Mouse (Mus musculus): ENCODE results near the gene Haspin. TPM values are rescaled to one million over a fixed set of nuclear protein-coding genes. Genes with fewer than 3 reads are reported as not detected.

The Haspin gene
- polyA plus RNA-seq, 1 experiment from 2014 or later, result 23.6 TPM

GRCm38 (mm10) chr11:73159957-73160810, 22.1 kb upstream of the Haspin start, which contains the start of gene P2rx5:
Gene P2rx5 (plus strand): TSS chr11:73160421.
- H3K4me1 ChIP-seq (replicated peaks; ENCODE audit: control insufficient read depth, insufficient read depth, low read length), result 0 out of 2 replicates have a peak, but pooled peaks cover 3% of the 10 kb centered on the region
- 3% methylated on average over 47 of the region's 49 CpGs for WGBS
- H3K36me3 ChIP-seq (ENCODE audit: control insufficient read depth, insufficient read depth, low read length), result no peaks in the 10 kb centered on the region
- DNase-seq (ENCODE audit: low spot score) (peak; percentile 61), ATAC-seq (replicated peaks; ENCODE audit: low FRiP score) (no peak)
- no peaks in the 10 kb centered on the region for H3K9me3 ChIP-seq (ENCODE audit: control insufficient read depth, low read length)
- peak within 1 kb of the TSS; percentile 63 for H3K4me2 ChIP-seq (ENCODE audit: low read depth, low read length, severe bottlenecking)
- H3K9ac ChIP-seq (ENCODE audit: low read length), result peak within 1 kb of the TSS; percentile 2; the same call in 1 of the 2 replicates
- H3K27me3 ChIP-seq (ENCODE audit: control insufficient read depth, insufficient read depth, low read length), result peaks cover 15% of the 10 kb centered on the region
- peak within 1 kb of the TSS; percentile 30 for H3K4me3 ChIP-seq (ENCODE audit: low read depth, low read length)
- no peak within 1 kb of the TSS for H3K27ac ChIP-seq (ENCODE audit: low read depth, low read length)

GRCm38 (mm10) chr11:73155071-73155470, 17.0 kb upstream of the Haspin start:
- 80% methylated on average over 6 of the region's 6 CpGs for WGBS

GRCm38 (mm10) chr11:73148209-73148608, 10.1 kb upstream of the Haspin start:
- Histone ChIP-seq H3K36me3 (ENCODE audit: control insufficient read depth, insufficient read depth, low read length) (no peaks in the 10 kb centered on the region), H3K9me3 (ENCODE audit: control insufficient read depth, low read length) (no peaks in the 10 kb centered on the region), H3K4me3 (ENCODE audit: low read depth, low read length) (no peak overlapping the region), H3K4me1 (replicated peaks; ENCODE audit: control insufficient read depth, insufficient read depth, low read length) (no peaks in the 10 kb centered on the region), H3K4me2 (ENCODE audit: low read depth, low read length, severe bottlenecking) (no peak overlapping the region), H3K27ac (ENCODE audit: low read depth, low read length) (no peak overlapping the region), H3K9ac (ENCODE audit: low read length) (no peak overlapping the region), H3K27me3 (ENCODE audit: control insufficient read depth, insufficient read depth, low read length) (no peaks in the 10 kb centered on the region)
- 71% methylated on average over 9 of the region's 9 CpGs for WGBS
- no peak for DNase-seq (ENCODE audit: low spot score)
- ATAC-seq (replicated peaks; ENCODE audit: low FRiP score), result no peak

More at GRCm38 (mm10) chr11:73155071-73155470, 17.0 kb upstream of the Haspin start:
- no peak for DNase-seq (ENCODE audit: low spot score)
- Histone ChIP-seq H3K9me3 (ENCODE audit: control insufficient read depth, low read length) (no peaks in the 10 kb centered on the region), H3K27me3 (ENCODE audit: control insufficient read depth, insufficient read depth, low read length) (peaks cover 12% of the 10 kb centered on the region), H3K27ac (ENCODE audit: low read depth, low read length) (no peak overlapping the region), H3K4me1 (replicated peaks; ENCODE audit: control insufficient read depth, insufficient read depth, low read length) (0 out of 2 replicates have a peak, but pooled peaks cover 3% of the 10 kb centered on the region), H3K9ac (ENCODE audit: low read length) (no peak overlapping the region), H3K4me3 (ENCODE audit: low read depth, low read length) (no peak overlapping the region), H3K4me2 (ENCODE audit: low read depth, low read length, severe bottlenecking) (no peak overlapping the region), H3K36me3 (ENCODE audit: control insufficient read depth, insufficient read depth, low read length) (no peaks in the 10 kb centered on the region)
- ATAC-seq (replicated peaks; ENCODE audit: low FRiP score), result no peak

DNA sequence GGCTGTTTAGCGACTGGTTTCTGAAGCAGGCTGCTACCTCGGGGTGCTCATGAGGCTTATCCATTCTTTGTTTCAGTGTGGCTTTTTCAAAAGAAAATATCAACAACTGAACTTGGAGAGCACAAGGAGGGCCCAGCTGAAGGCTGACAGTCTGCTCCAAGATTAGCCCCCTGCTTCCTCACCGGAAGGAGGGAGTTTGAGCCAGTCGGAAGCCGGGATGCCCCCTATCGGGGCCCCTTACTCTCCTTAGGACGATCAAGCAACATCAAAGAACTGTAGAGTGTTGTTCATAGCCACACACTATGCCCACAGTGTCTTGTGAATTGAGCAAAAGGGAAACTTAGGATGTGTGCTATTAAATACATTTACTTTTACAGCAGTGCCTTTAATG, 8.9 kb upstream of the Haspin start:
- H3K9ac ChIP-seq (ENCODE audit: low read length), result no peak overlapping the region
- H3K27me3 ChIP-seq (ENCODE audit: control insufficient read depth, insufficient read depth, low read length), result no peaks in the 10 kb centered on the region
- H3K27ac ChIP-seq (ENCODE audit: low read depth, low read length), result no peak overlapping the region
- ATAC-seq (replicated peaks; ENCODE audit: low FRiP score), result no peak
- H3K4me1 ChIP-seq (replicated peaks; ENCODE audit: control insufficient read depth, insufficient read depth, low read length), result no peaks in the 10 kb centered on the region
- H3K4me2 ChIP-seq (ENCODE audit: low read depth, low read length, severe bottlenecking), result no peak overlapping the region
- H3K36me3 ChIP-seq (ENCODE audit: control insufficient read depth, insufficient read depth, low read length), result no peaks in the 10 kb centered on the region
- no peak for DNase-seq (ENCODE audit: low spot score)
- H3K4me3 ChIP-seq (ENCODE audit: low read depth, low read length), result no peak overlapping the region
- no peaks in the 10 kb centered on the region for H3K9me3 ChIP-seq (ENCODE audit: control insufficient read depth, low read length)
- WGBS, result 56% methylated on average over 7 of the region's 7 CpGs

DNA sequence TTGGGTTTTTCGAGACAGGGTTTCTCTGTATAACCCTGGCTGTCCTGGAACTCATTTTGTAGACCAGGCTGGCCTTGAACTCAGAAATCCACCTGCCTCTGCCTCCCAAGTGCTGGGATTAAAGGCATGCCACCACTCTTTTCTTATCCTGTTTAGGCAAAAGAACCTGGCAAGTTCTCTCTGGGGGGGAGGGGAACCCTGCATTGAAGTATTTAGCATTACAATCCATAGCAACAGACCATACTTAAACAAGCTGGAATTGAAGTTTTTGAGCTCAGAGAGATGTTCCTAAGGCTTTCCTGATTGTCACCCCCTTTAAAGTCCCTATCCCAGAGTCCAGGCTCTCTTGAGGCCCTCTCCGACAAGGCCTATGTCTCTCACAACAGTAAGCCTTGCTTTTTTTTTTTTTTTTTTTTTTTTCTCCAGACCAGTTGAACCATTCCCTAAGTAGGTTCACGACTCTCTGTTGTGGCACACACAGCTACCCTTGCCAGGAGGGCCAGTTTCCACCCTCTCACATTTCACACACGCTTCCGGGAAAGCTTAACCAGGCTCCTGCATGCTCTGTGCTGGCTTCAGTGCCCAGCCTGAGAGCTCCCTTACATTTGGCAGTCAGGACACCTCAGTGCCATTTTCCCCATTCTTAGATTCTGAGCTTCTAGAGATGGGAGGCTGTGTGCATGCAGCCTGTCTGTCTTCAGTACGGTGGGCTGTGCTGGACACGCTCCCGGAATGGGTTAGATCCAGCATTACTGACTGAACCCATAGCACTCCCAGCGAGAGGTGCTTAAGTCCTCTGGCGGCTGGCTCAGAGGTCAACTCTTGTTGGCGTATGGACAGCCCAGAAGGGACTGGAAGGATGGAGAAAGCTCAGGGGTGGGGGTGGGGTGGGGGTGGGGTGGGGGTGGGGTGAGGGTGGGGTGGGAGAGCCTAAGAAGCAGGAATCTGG, 8.2 kb upstream of the Haspin start:
- Histone ChIP-seq H3K9me3 (ENCODE audit: control insufficient read depth, low read length) (no peaks in the 10 kb centered on the region), H3K36me3 (ENCODE audit: control insufficient read depth, insufficient read depth, low read length) (no peaks in the 10 kb centered on the region), H3K4me2 (ENCODE audit: low read depth, low read length, severe bottlenecking) (no peak overlapping the region), H3K4me3 (ENCODE audit: low read depth, low read length) (no peak overlapping the region), H3K9ac (ENCODE audit: low read length) (no peak overlapping the region), H3K27ac (ENCODE audit: low read depth, low read length) (no peak overlapping the region), H3K4me1 (replicated peaks; ENCODE audit: control insufficient read depth, insufficient read depth, low read length) (no peaks in the 10 kb centered on the region), H3K27me3 (ENCODE audit: control insufficient read depth, insufficient read depth, low read length) (no peaks in the 10 kb centered on the region)
- ATAC-seq (replicated peaks; ENCODE audit: low FRiP score) (no peak), DNase-seq (ENCODE audit: low spot score) (no peak)
- 56% methylated on average over 11 of the region's 11 CpGs for WGBS

- 82% methylated on average over 1 of the region's 1 CpGs for WGBS
- Histone ChIP-seq H3K27ac (ENCODE audit: low read depth, low read length) (no peak overlapping the region), H3K27me3 (ENCODE audit: control insufficient read depth, insufficient read depth, low read length) (no peaks in the 10 kb centered on the region), H3K9ac (ENCODE audit: low read length) (no peak overlapping the region), H3K4me2 (ENCODE audit: low read depth, low read length, severe bottlenecking) (no peak overlapping the region), H3K9me3 (ENCODE audit: control insufficient read depth, low read length) (no peaks in the 10 kb centered on the region), H3K36me3 (ENCODE audit: control insufficient read depth, insufficient read depth, low read length) (no peaks in the 10 kb centered on the region), H3K4me3 (ENCODE audit: low read depth, low read length) (no peak overlapping the region), H3K4me1 (replicated peaks; ENCODE audit: control insufficient read depth, insufficient read depth, low read length) (no peaks in the 10 kb centered on the region)
- no peak for ATAC-seq (replicated peaks; ENCODE audit: low FRiP score)
- no peak for DNase-seq (ENCODE audit: low spot score)
Measured at GRCm38 (mm10) chr11:73144261-73144681, 6.2 kb upstream of the Haspin start.

DNA sequence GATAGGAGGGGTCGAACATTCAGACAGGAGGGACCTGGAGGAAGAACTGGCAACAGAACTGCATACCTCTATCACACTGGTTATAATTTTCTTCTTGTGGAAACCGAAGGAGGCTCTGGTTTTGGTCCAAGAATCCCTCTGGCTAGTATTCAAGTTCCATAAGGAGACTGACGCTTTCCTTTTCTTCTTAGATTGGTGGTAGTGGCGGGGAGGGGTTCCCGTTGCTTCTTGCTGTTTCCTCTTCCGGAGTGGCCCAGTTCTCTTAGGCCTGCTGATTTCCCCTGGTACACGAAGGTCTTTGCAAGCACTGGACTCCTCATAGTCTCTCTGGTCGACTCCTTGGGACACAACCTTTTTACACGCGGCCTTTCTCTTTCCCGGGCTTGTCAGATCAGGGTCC, 978 bp downstream of the Haspin start:
- peak overlapping the region; percentile 63 for H3K4me2 ChIP-seq (ENCODE audit: low read depth, low read length, severe bottlenecking)
- no peak for ATAC-seq (replicated peaks; ENCODE audit: low FRiP score)
- H3K4me3 ChIP-seq (ENCODE audit: low read depth, low read length), result peak overlapping the region; percentile 87
- peaks cover 3% of the 10 kb centered on the region; the same call in 1 of the 2 replicates for H3K4me1 ChIP-seq (replicated peaks; ENCODE audit: control insufficient read depth, insufficient read depth, low read length)
- no peaks in the 10 kb centered on the region; the same call in 1 of the 2 replicates for H3K9me3 ChIP-seq (ENCODE audit: control insufficient read depth, low read length)
- H3K27me3 ChIP-seq (ENCODE audit: control insufficient read depth, insufficient read depth, low read length), result no peaks in the 10 kb centered on the region
- peaks cover 11% of the 10 kb centered on the region; the same call in 1 of the 2 replicates for H3K36me3 ChIP-seq (ENCODE audit: control insufficient read depth, insufficient read depth, low read length)
- peak overlapping the region; percentile 77 for H3K9ac ChIP-seq (ENCODE audit: low read length)
- no peak overlapping the region for H3K27ac ChIP-seq (ENCODE audit: low read depth, low read length)
- no peak for DNase-seq (ENCODE audit: low spot score)
- WGBS, result 56% methylated on average over 11 of the region's 11 CpGs

- Histone ChIP-seq H3K4me1 (replicated peaks; ENCODE audit: control insufficient read depth, insufficient read depth, low read length) (peaks cover 3% of the 10 kb centered on the region; the same call in 1 of the 2 replicates), H3K36me3 (ENCODE audit: control insufficient read depth, insufficient read depth, low read length) (peaks cover 11% of the 10 kb centered on the region; the same call in 1 of the 2 replicates), H3K9ac (ENCODE audit: low read length) (no peak overlapping the region), H3K27ac (ENCODE audit: low read depth, low read length) (no peak overlapping the region), H3K9me3 (ENCODE audit: control insufficient read depth, low read length) (no peaks in the 10 kb centered on the region; the same call in 1 of the 2 replicates), H3K4me3 (ENCODE audit: low read depth, low read length) (peak overlapping the region; percentile 87; the same call in 1 of the 2 replicates), H3K4me2 (ENCODE audit: low read depth, low read length, severe bottlenecking) (peak overlapping the region; percentile 63), H3K27me3 (ENCODE audit: control insufficient read depth, insufficient read depth, low read length) (no peaks in the 10 kb centered on the region)
- ATAC-seq (replicated peaks; ENCODE audit: low FRiP score), result no peak
- 88% methylated on average over 6 of the region's 6 CpGs for WGBS
- DNase-seq (ENCODE audit: low spot score), result no peak
Measured at GRCm38 (mm10) chr11:73136587-73136986, 1.5 kb downstream of the Haspin start.

All from forebrain, embryonic 11.5 days (tissue).